Mouse (Mus musculus) cortical plate, adult 2 months (tissue): Measurements from ENCODE around the gene Irgm2. TPM values are rescaled to one million over a fixed set of nuclear protein-coding genes. Genes with fewer than 3 reads are reported as not detected.

Experiments used
- H3K27ac ChIP-seq: fragments of 200-500 bp; 2 replicates; pipeline ENCODE4 v1.5.1; 2012; ENCODE audit warnings: low read length, control low read depth, inconsistent platforms; ENCODE audit not compliant: insufficient read depth
- H3K4me1 ChIP-seq: fragments of 200-500 bp; 2 replicates; pipeline ENCODE4 v1.6.1; 2011; ENCODE audit warnings: low read length; ENCODE audit not compliant: control insufficient read depth, insufficient read depth
- H3K4me3 ChIP-seq: fragments of 200-500 bp; 2 replicates; pipeline ENCODE4 v1.5.1; 2011; ENCODE audit warnings: mild to moderate bottlenecking, low read length, control low read depth; ENCODE audit not compliant: insufficient read depth
- CTCF ChIP-seq: fragments of 200-500 bp; IDR thresholded peaks from 2 replicates; pipeline ENCODE4 v1.5.1; 2011; ENCODE audit warnings: mild to moderate bottlenecking, control low read depth, low read length; ENCODE audit not compliant: insufficient read depth; ENCODE audit errors: extremely low read depth
- POLR2A ChIP-seq: fragments of 200-500 bp; IDR thresholded peaks from 2 replicates; pipeline ENCODE4 v1.6.1; 2011; ENCODE audit warnings: mild to moderate bottlenecking, low read length, control low read depth; ENCODE audit not compliant: insufficient read depth; ENCODE audit errors: extremely low read depth
- polyA plus RNA-seq: library from polyadenylated mRNA; depleted of rRNA; stranded (reverse); fragments of >200 nt; gene quantifications from 2 replicates; pipeline ENCODE4 v1.2.3, GENCODE M21; 2012; rRNA removed

Gene Irgm2
- polyA plus RNA-seq, 1 experiment = 5.7 TPM

GRCm38 (mm10) chr11:58250550-58250949 lies 51.1 kb downstream of the Irgm2 start:
- Histone ChIP-seq H3K4me3 (no peak overlapping the region), H3K4me1 (no peaks in the 10 kb centered on the region)
- TF ChIP-seq CTCF = no peak
- no peak for TF ChIP-seq POLR2A

GRCm38 (mm10) chr11:58254411-58254810 lies 55.0 kb downstream of the Irgm2 start:
- Histone ChIP-seq H3K27ac (no peak overlapping the region), H3K4me1 (no peaks in the 10 kb centered on the region), H3K4me3 (no peak overlapping the region)
- no peak for TF ChIP-seq CTCF
- no peak for TF ChIP-seq POLR2A

More at GRCm38 (mm10) chr11:58250550-58250949, 51.1 kb downstream of the Irgm2 start:
- no peak overlapping the region for H3K27ac ChIP-seq

GRCm38 (mm10) chr11:58257816-58258215 lies 58.4 kb downstream of the Irgm2 start:
- Histone ChIP-seq H3K27ac (no peak overlapping the region), H3K4me3 (no peak overlapping the region), H3K4me1 (no peaks in the 10 kb centered on the region)
- TF ChIP-seq CTCF (no peak), POLR2A (no peak)

- H3K27ac ChIP-seq = no peak overlapping the region
- no peak overlapping the region for H3K4me3 ChIP-seq
- no peak for TF ChIP-seq POLR2A
- TF ChIP-seq CTCF = no peak
- no peaks in the 10 kb centered on the region for H3K4me1 ChIP-seq
Measured at GRCm38 (mm10) chr11:58260156-58260555, 60.7 kb downstream of the Irgm2 start.

GRCm38 (mm10) chr11:58261826-58262225 lies 62.4 kb downstream of the Irgm2 start:
- Histone ChIP-seq H3K27ac (no peak overlapping the region), H3K4me3 (no peak overlapping the region), H3K4me1 (no peaks in the 10 kb centered on the region)
- TF ChIP-seq POLR2A (no peak), CTCF (no peak)

- Histone ChIP-seq H3K27ac (no peak overlapping the region), H3K4me3 (no peak overlapping the region), H3K4me1 (no peaks in the 10 kb centered on the region)
- TF ChIP-seq POLR2A (no peak), CTCF (no peak)
Measured at GRCm38 (mm10) chr11:58262336-58262735, 62.9 kb downstream of the Irgm2 start.

- no peak overlapping the region for H3K27ac ChIP-seq
- H3K4me1 ChIP-seq = no peaks in the 10 kb centered on the region
- TF ChIP-seq POLR2A (no peak), CTCF (no peak)
- H3K4me3 ChIP-seq = no peak overlapping the region
Measured at GRCm38 (mm10) chr11:58263516-58263915, 64.1 kb downstream of the Irgm2 start.

- Histone ChIP-seq H3K27ac (no peak overlapping the region), H3K4me1 (no peaks in the 10 kb centered on the region), H3K4me3 (no peak overlapping the region)
- TF ChIP-seq POLR2A = no peak
- TF ChIP-seq CTCF = no peak
Measured at GRCm38 (mm10) chr11:58264546-58264945, 65.1 kb downstream of the Irgm2 start.

GRCm38 (mm10) chr11:58268285-58268684 lies 68.9 kb downstream of the Irgm2 start:
- no peaks in the 10 kb centered on the region for H3K4me1 ChIP-seq
- TF ChIP-seq POLR2A (no peak), CTCF (no peak)
- no peak overlapping the region for H3K4me3 ChIP-seq
- no peak overlapping the region for H3K27ac ChIP-seq

Other genes starting within 250 kb of the Irgm2 start
- 44.1 and 46.0 TPM in 2 replicates for gene Larp1, start 190.6 kb upstream of the Irgm2 start, polyA plus RNA-seq
- not detected in 2 replicates for gene Gm12248, start 106.5 kb upstream of the Irgm2 start, polyA plus RNA-seq
- gene Cnot8, start 95.5 kb upstream of the Irgm2 start, polyA plus RNA-seq = 75.1 and 81.7 TPM in 2 replicates
- gene Gemin5, start 31.1 kb upstream of the Irgm2 start, polyA plus RNA-seq = 8.6 and 9.5 TPM in 2 replicates
- gene Mrpl22, start 28.0 kb upstream of the Irgm2 start, polyA plus RNA-seq = 50.0 and 50.1 TPM in 2 replicates
- 9.0 and 9.6 TPM in 2 replicates for gene Igtp, start 62 bp upstream of the Irgm2 start, polyA plus RNA-seq
- gene 4930438A08Rik, start 75.2 kb downstream of the Irgm2 start, polyA plus RNA-seq = not detected in 2 replicates
- gene Zfp692, start 107.5 kb downstream of the Irgm2 start, polyA plus RNA-seq = 65.6 and 77.1 TPM in 2 replicates
- gene Zfp672, start 130.7 kb downstream of the Irgm2 start, polyA plus RNA-seq = 50.2 and 50.7 TPM in 2 replicates
- gene Sh3bp5l, start 131.1 kb downstream of the Irgm2 start, polyA plus RNA-seq = 42.4 and 44.6 TPM in 2 replicates
- gene Lypd8, start 179.4 kb downstream of the Irgm2 start, polyA plus RNA-seq = 0.08 and 0.11 TPM in 2 replicates
- not detected in 2 replicates for gene 1810065E05Rik, start 221.5 kb downstream of the Irgm2 start, polyA plus RNA-seq
- gene Gm12253, start 232.9 kb downstream of the Irgm2 start, polyA plus RNA-seq = not detected in 2 replicates